Mouse (Mus musculus): ENCODE data around the gene Sytl3. TPM values are rescaled to one million over a fixed set of nuclear protein-coding genes. Genes with fewer than 3 reads are reported as not detected.
"Not testable (repeated sequence)": the region's sequence is repeated elsewhere in the genome, so short reads cannot be mapped to it uniquely, and the experiment has no call there.

Gene Sytl3
- polyA plus RNA-seq, 1 experiment from 2014 or later: not detected

- H3K4me2 ChIP-seq; ATAC-seq (ENCODE audit: insufficient number of reproducible peaks, low FRiP score); H3K4me1 ChIP-seq (replicated peaks); H3K27me3 ChIP-seq (replicated peaks); H3K9me3 ChIP-seq (replicated peaks); H3K27ac ChIP-seq (ENCODE audit: poor library complexity, severe bottlenecking); H3K36me3 ChIP-seq; H3K4me3 ChIP-seq; H3K9ac ChIP-seq: not testable (repeated sequence)
- WGBS: 49% methylated on average over 5 of the region's 5 CpGs
These were observed 15.4 kb downstream of the Sytl3 start for GRCm38 (mm10) chr17:6674297-6674696.

DNA sequence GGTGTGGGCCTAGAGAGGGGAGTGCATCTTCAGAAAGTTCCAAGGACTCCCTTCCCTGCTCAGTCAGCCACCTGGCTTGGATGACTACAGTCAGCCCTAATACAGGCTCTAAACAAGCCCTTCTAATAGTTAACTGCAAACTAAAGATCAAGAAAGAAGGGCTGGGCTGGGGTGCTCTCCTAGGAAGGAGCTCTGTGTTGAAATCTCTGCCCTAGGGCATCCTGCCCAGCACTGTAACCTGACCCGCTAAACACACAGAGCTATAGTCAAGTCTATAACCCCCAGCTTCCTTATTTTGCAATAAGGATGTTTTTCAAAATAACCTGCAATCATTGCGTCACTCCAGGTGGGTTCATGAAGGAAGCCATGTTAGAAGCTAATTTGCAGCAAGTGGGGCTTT, 19.2 kb downstream of the Sytl3 start:
- H3K9me3 ChIP-seq (replicated peaks); H3K4me1 ChIP-seq (replicated peaks); ATAC-seq (ENCODE audit: insufficient number of reproducible peaks, low FRiP score); H3K27me3 ChIP-seq (replicated peaks); H3K27ac ChIP-seq (ENCODE audit: poor library complexity, severe bottlenecking); H3K9ac ChIP-seq; H3K4me2 ChIP-seq; H3K4me3 ChIP-seq; H3K36me3 ChIP-seq: not testable (repeated sequence)
- WGBS: 57% methylated on average over 1 of the region's 2 CpGs

- H3K4me3 ChIP-seq; H3K27me3 ChIP-seq (replicated peaks); H3K36me3 ChIP-seq; H3K9ac ChIP-seq; ATAC-seq (ENCODE audit: insufficient number of reproducible peaks, low FRiP score); H3K4me2 ChIP-seq; H3K4me1 ChIP-seq (replicated peaks); H3K9me3 ChIP-seq (replicated peaks); H3K27ac ChIP-seq (ENCODE audit: poor library complexity, severe bottlenecking): not testable (repeated sequence)
- 84% methylated on average over 4 of the region's 4 CpGs for WGBS
These were observed 22.8 kb downstream of the Sytl3 start for GRCm38 (mm10) chr17:6681721-6682120.

DNA sequence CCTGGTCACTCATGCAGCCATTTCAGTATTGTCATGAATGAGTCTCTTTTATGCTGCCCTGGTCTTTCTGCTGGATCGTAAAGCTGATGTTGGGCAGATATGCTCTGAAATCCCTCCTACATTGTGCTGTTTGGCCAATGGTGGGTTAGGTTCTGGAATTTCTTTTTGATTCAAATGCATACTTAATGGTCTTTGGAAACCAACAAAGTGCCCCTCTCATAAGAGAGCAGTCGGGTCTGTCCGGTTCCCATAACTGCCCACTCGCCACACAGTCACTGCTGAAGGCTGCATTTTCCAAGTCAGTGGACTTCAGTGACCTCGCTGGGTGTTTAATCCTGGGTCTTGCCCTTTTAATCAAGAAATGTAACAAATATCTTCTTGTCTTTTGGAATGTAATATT, 24.8 kb downstream of the Sytl3 start:
- WGBS: 64% methylated on average over 1 of the region's 5 CpGs
- H3K27ac ChIP-seq (ENCODE audit: poor library complexity, severe bottlenecking); H3K27me3 ChIP-seq (replicated peaks): not testable (repeated sequence)

GRCm38 (mm10) chr17:6684464-6685287, 25.8 kb downstream of the Sytl3 start:
- not testable (repeated sequence) for H3K27me3 ChIP-seq (replicated peaks); H3K4me2 ChIP-seq; H3K4me1 ChIP-seq (replicated peaks); H3K9ac ChIP-seq; H3K36me3 ChIP-seq; H3K27ac ChIP-seq (ENCODE audit: poor library complexity, severe bottlenecking); H3K9me3 ChIP-seq (replicated peaks); H3K4me3 ChIP-seq
- peak; percentile 63; the same call in 1 of the 2 replicates for ATAC-seq (ENCODE audit: insufficient number of reproducible peaks, low FRiP score)
- WGBS: no CpG with 5 or more reads among the region's 4 CpGs

More for the DNA sequence above, 24.8 kb downstream of the Sytl3 start:
- not testable (repeated sequence) for ATAC-seq (ENCODE audit: insufficient number of reproducible peaks, low FRiP score); H3K4me1 ChIP-seq (replicated peaks); H3K9ac ChIP-seq; H3K4me3 ChIP-seq; H3K4me2 ChIP-seq; H3K9me3 ChIP-seq (replicated peaks); H3K36me3 ChIP-seq

GRCm38 (mm10) chr17:6685288-6685818, 26.5 kb downstream of the Sytl3 start:
- WGBS: 52% methylated on average over 5 of the region's 8 CpGs
- not testable (repeated sequence) for H3K4me3 ChIP-seq; H3K36me3 ChIP-seq; H3K4me1 ChIP-seq (replicated peaks); H3K9me3 ChIP-seq (replicated peaks); H3K27ac ChIP-seq (ENCODE audit: poor library complexity, severe bottlenecking); H3K27me3 ChIP-seq (replicated peaks); H3K4me2 ChIP-seq; H3K9ac ChIP-seq
- ATAC-seq (ENCODE audit: insufficient number of reproducible peaks, low FRiP score): peak; percentile 37

DNA sequence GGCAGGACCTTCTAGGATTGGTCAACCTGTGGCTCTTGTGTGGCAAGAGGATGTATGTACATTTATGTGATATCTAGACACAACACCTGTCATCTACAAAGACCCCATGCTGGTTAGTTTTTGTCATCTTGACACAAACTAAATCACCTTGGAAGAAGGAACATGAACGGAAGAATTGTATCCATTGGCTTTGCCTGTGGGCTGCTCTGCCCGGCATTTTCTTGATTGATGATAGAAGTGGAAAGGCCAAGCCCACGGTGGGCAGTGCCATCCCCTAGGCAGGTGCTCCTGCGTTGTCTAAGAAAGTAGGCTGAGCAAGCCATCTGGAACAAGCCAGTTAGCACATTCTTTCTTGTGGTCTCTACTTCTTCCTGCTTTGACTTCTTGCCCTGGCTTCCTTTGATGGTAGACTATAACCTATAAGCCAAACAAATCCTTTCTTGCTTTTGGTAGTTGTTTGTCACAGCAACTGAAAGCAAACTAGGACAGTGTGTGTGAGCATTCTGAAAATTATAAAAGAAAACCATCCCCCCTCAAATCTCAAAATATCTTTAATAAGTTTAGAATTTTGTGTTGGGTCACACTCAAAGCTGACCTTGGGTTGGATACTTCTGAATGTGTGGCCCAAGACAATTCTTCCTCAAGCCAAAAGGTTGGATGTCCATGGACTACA, 27.5 kb downstream of the Sytl3 start:
- not testable (repeated sequence) for H3K9me3 ChIP-seq (replicated peaks); H3K27me3 ChIP-seq (replicated peaks); H3K36me3 ChIP-seq; H3K4me3 ChIP-seq; H3K4me1 ChIP-seq (replicated peaks); H3K4me2 ChIP-seq; ATAC-seq (ENCODE audit: insufficient number of reproducible peaks, low FRiP score); H3K27ac ChIP-seq (ENCODE audit: poor library complexity, severe bottlenecking); H3K9ac ChIP-seq
- 95% methylated on average over 3 of the region's 4 CpGs for WGBS

- not testable (repeated sequence) for H3K9ac ChIP-seq; H3K27ac ChIP-seq (ENCODE audit: poor library complexity, severe bottlenecking); H3K27me3 ChIP-seq (replicated peaks); H3K4me3 ChIP-seq; H3K36me3 ChIP-seq; ATAC-seq (ENCODE audit: insufficient number of reproducible peaks, low FRiP score); H3K4me2 ChIP-seq; H3K9me3 ChIP-seq (replicated peaks); H3K4me1 ChIP-seq (replicated peaks)
- WGBS: 80% methylated on average over 3 of the region's 4 CpGs
These were observed 30.5 kb downstream of the Sytl3 start for GRCm38 (mm10) chr17:6689344-6689743.

- H3K9me3 ChIP-seq (replicated peaks); H3K4me2 ChIP-seq; ATAC-seq (ENCODE audit: insufficient number of reproducible peaks, low FRiP score); H3K27ac ChIP-seq (ENCODE audit: poor library complexity, severe bottlenecking); H3K36me3 ChIP-seq; H3K4me3 ChIP-seq; H3K9ac ChIP-seq; H3K27me3 ChIP-seq (replicated peaks); H3K4me1 ChIP-seq (replicated peaks): not testable (repeated sequence)
- WGBS: 6% methylated on average over 2 of the region's 2 CpGs
These were observed 32.7 kb downstream of the Sytl3 start for GRCm38 (mm10) chr17:6691596-6691995.

- 80% methylated on average over 9 of the region's 9 CpGs for WGBS
- not testable (repeated sequence) for H3K9me3 ChIP-seq (replicated peaks); H3K9ac ChIP-seq; H3K27me3 ChIP-seq (replicated peaks); H3K4me1 ChIP-seq (replicated peaks); H3K27ac ChIP-seq (ENCODE audit: poor library complexity, severe bottlenecking); H3K4me2 ChIP-seq; H3K36me3 ChIP-seq; ATAC-seq (ENCODE audit: insufficient number of reproducible peaks, low FRiP score); H3K4me3 ChIP-seq
These were observed 36.8 kb downstream of the Sytl3 start for GRCm38 (mm10) chr17:6695712-6696111.

- not testable (repeated sequence) for H3K4me3 ChIP-seq; H3K9me3 ChIP-seq (replicated peaks); H3K9ac ChIP-seq; H3K27ac ChIP-seq (ENCODE audit: poor library complexity, severe bottlenecking); ATAC-seq (ENCODE audit: insufficient number of reproducible peaks, low FRiP score); H3K4me2 ChIP-seq; H3K4me1 ChIP-seq (replicated peaks); H3K36me3 ChIP-seq; H3K27me3 ChIP-seq (replicated peaks)
- WGBS: 50% methylated on average over 8 of the region's 8 CpGs
These were observed 37.6 kb downstream of the Sytl3 start for GRCm38 (mm10) chr17:6696521-6696920.
